Mouse (Mus musculus) kidney, embryonic 16.5 days (tissue): Measurements from ENCODE around the gene Sinhcaf. TPM values are rescaled to one million over a fixed set of nuclear protein-coding genes. Genes with fewer than 3 reads are reported as not detected.
"Not testable (repeated sequence)": the region's sequence is repeated elsewhere in the genome, so short reads cannot be mapped to it uniquely, and the experiment has no call there.

Source experiments
- ATAC-seq: fragments of 200-750 bp; cut with Nextera tagmentation; 2 replicates; pipeline ENCODE4 v1.8.0; 2017; ENCODE audit warnings: moderate TSS enrichment; ENCODE audit not compliant: low FRiP score, low TSS enrichment
- H3K27ac ChIP-seq: fragments of 300-500 bp; sonication (generic); 2 replicates; pipeline ENCODE4 v1.5.1; 2014; ENCODE audit warnings: low read length
- H3K27me3 ChIP-seq: fragments of 300-500 bp; sonication (generic); 2 replicates; pipeline ENCODE4 v1.6.1; 2014; ENCODE audit warnings: low read length, control low read depth, mixed read lengths; ENCODE audit not compliant: insufficient read depth
- H3K36me3 ChIP-seq: fragments of 300-500 bp; sonication (generic); 2 replicates; pipeline ENCODE4 v1.6.1; 2014; ENCODE audit warnings: low read length, control low read depth, mixed read lengths; ENCODE audit not compliant: insufficient read depth
- H3K4me1 ChIP-seq: fragments of 300-500 bp; sonication (generic); 2 replicates; pipeline ENCODE4 v1.6.1; 2014; ENCODE audit warnings: low read length, control low read depth, mixed read lengths; ENCODE audit not compliant: insufficient read depth
- H3K4me2 ChIP-seq: fragments of 300-500 bp; sonication (generic); replicated peaks from 2 replicates; pipeline ENCODE4 v1.6.1; 2014; ENCODE audit warnings: low read depth, low read length
- H3K4me3 ChIP-seq: fragments of 300-500 bp; sonication (generic); 2 replicates; pipeline ENCODE4 v1.5.1; 2014; ENCODE audit warnings: mild to moderate bottlenecking, low read length
- H3K9ac ChIP-seq: fragments of 300-500 bp; sonication (generic); replicated peaks from 2 replicates; pipeline ENCODE4 v1.6.1; 2014; ENCODE audit warnings: low read length
- H3K9me3 ChIP-seq: fragments of 300-500 bp; sonication (generic); 2 replicates; pipeline ENCODE4 v1.6.1; 2016; ENCODE audit warnings: low read length, control low read depth
- whole genome bisulfite sequencing: fragments of 180-500 bp; shearing (Covaris S2); extraction: QIAGEN DNeasy Blood & Tissue Kit; methylation state at CpG from one replicate; pipeline ENCODE4 v1.1.7; 2014; 5-methylcytosine and 5-hydroxymethylcytosine counted together
- polyA plus RNA-seq: library from polyadenylated mRNA; unstranded; fragments of >200 nt; fragmentation: Nextera tagmentation; extraction: Ambion mirVana; gene quantifications from 2 replicates; pipeline ENCODE4 v1.2.1, GENCODE M21; 2015

Sinhcaf gene
- polyA plus RNA-seq: 142 and 145 TPM in 2 replicates

- peaks cover 24% of the 10 kb centered on the region for H3K4me1 ChIP-seq
- no peaks in the 10 kb centered on the region for H3K9me3 ChIP-seq
- ATAC-seq: peak; percentile 82
- H3K36me3 ChIP-seq: no peaks in the 10 kb centered on the region
- WGBS: under 1% methylated on average over 45 of the region's 47 CpGs
- H3K9ac ChIP-seq: peak within 1 kb of the TSS; percentile 98
- peak within 1 kb of the TSS; percentile 95 for H3K4me3 ChIP-seq
- H3K27me3 ChIP-seq: no peaks in the 10 kb centered on the region
- peak within 1 kb of the TSS; percentile 97 for H3K27ac ChIP-seq
- peak within 1 kb of the TSS; percentile 84 for H3K4me2 ChIP-seq
Measured at GRCm38 (mm10) chr6:148946409-148946742, at the start of gene Sinhcaf. Gene Sinhcaf (minus strand): TSS chr6:148946467.

- WGBS: 77% methylated on average over 5 of the region's 5 CpGs
- ATAC-seq: 0 out of 2 replicates have a peak, but pooled peaks have one; percentile 39
- Histone ChIP-seq H3K4me2 (no peak overlapping the region), H3K4me3 (no peak overlapping the region), H3K27me3 (no peaks in the 10 kb centered on the region), H3K4me1 (peaks cover 6% of the 10 kb centered on the region; the same call in 1 of the 2 replicates), H3K9me3 (no peaks in the 10 kb centered on the region), H3K9ac (no peak overlapping the region), H3K36me3 (peaks cover 6% of the 10 kb centered on the region), H3K27ac (no peak overlapping the region)
Measured at GRCm38 (mm10) chr6:148994327-148994999, 48.2 kb upstream of the Sinhcaf start.

- Histone ChIP-seq H3K4me1 (peaks cover 6% of the 10 kb centered on the region; the same call in 1 of the 2 replicates), H3K27ac (no peak overlapping the region), H3K27me3 (no peaks in the 10 kb centered on the region), H3K9me3 (no peaks in the 10 kb centered on the region), H3K4me3 (no peak overlapping the region), H3K36me3 (peaks cover 6% of the 10 kb centered on the region; the same call in 1 of the 2 replicates), H3K9ac (no peak overlapping the region), H3K4me2 (no peak overlapping the region)
- WGBS: 38% methylated on average over 9 of the region's 9 CpGs
- ATAC-seq: peak; percentile 77
Measured at GRCm38 (mm10) chr6:148993117-148994077, 47.1 kb upstream of the Sinhcaf start.

- H3K27me3 ChIP-seq: no peaks in the 10 kb centered on the region
- peaks cover 6% of the 10 kb centered on the region; the same call in 1 of the 2 replicates for H3K4me1 ChIP-seq
- WGBS: 64% methylated on average over 4 of the region's 4 CpGs
- H3K9ac ChIP-seq: no peak overlapping the region
- H3K9me3 ChIP-seq: no peaks in the 10 kb centered on the region
- no peak overlapping the region for H3K4me2 ChIP-seq
- H3K4me3 ChIP-seq: no peak overlapping the region
- no peak for ATAC-seq
- no peak overlapping the region for H3K27ac ChIP-seq
- no peaks in the 10 kb centered on the region; the same call in 1 of the 2 replicates for H3K36me3 ChIP-seq
Measured at GRCm38 (mm10) chr6:148992373-148993116, 46.3 kb upstream of the Sinhcaf start.

GRCm38 (mm10) chr6:148991660-148992372, 45.5 kb upstream of the Sinhcaf start:
- H3K27me3 ChIP-seq: no peaks in the 10 kb centered on the region
- no peak overlapping the region for H3K9ac ChIP-seq
- H3K9me3 ChIP-seq: no peaks in the 10 kb centered on the region
- H3K4me2 ChIP-seq: no peak overlapping the region
- WGBS: 50% methylated on average over 6 of the region's 6 CpGs
- no peak for ATAC-seq
- H3K4me1 ChIP-seq: peaks cover 6% of the 10 kb centered on the region; the same call in 1 of the 2 replicates
- H3K4me3 ChIP-seq: no peak overlapping the region
- H3K36me3 ChIP-seq: no peaks in the 10 kb centered on the region; the same call in 1 of the 2 replicates
- H3K27ac ChIP-seq: peak overlapping the region; percentile 38; the same call in 1 of the 2 replicates

- not testable (repeated sequence) for H3K27me3 ChIP-seq, H3K4me2 ChIP-seq, H3K4me3 ChIP-seq, H3K4me1 ChIP-seq, H3K9me3 ChIP-seq, H3K36me3 ChIP-seq, ATAC-seq, H3K9ac ChIP-seq, H3K27ac ChIP-seq
- WGBS: 69% methylated on average over 1 of the region's 3 CpGs
Measured at GRCm38 (mm10) chr6:148989792-148990491, 43.7 kb upstream of the Sinhcaf start.

- WGBS: 87% methylated on average over 4 of the region's 4 CpGs
- Histone ChIP-seq H3K36me3 (no peaks in the 10 kb centered on the region), H3K4me1 (no peaks in the 10 kb centered on the region), H3K9me3 (no peaks in the 10 kb centered on the region), H3K9ac (no peak overlapping the region), H3K27ac (no peak overlapping the region), H3K4me2 (no peak overlapping the region), H3K27me3 (no peaks in the 10 kb centered on the region), H3K4me3 (no peak overlapping the region)
- no peak for ATAC-seq
Measured at GRCm38 (mm10) chr6:148986003-148986402, 39.7 kb upstream of the Sinhcaf start.

- Histone ChIP-seq H3K27ac (no peak overlapping the region), H3K4me1 (no peaks in the 10 kb centered on the region), H3K4me2 (no peak overlapping the region), H3K9me3 (no peaks in the 10 kb centered on the region), H3K36me3 (no peaks in the 10 kb centered on the region), H3K4me3 (no peak overlapping the region), H3K9ac (no peak overlapping the region), H3K27me3 (no peaks in the 10 kb centered on the region)
- no peak for ATAC-seq
- WGBS: 39% methylated on average over 2 of the region's 3 CpGs
Measured at GRCm38 (mm10) chr6:148980495-148980894, 34.2 kb upstream of the Sinhcaf start.
